Mouse (Mus musculus) midbrain, embryonic 11.5 days (tissue): Measurements from ENCODE around the gene Atp6v1a. TPM values are rescaled to one million over a fixed set of nuclear protein-coding genes. Genes with fewer than 3 reads are reported as not detected.

Source experiments
- ATAC-seq: fragments of 200-750 bp; cut with Nextera tagmentation; 2 replicates; pipeline ENCODE4 v1.8.0; 2017; ENCODE audit warnings: moderate TSS enrichment, moderate library complexity; ENCODE audit not compliant: low FRiP score
- DNase-seq: peaks from one replicate; pipeline ENCODE4 v3.0.0; 2015; ENCODE audit warnings: low spot score; ENCODE audit errors: missing footprints
- H3K27ac ChIP-seq: fragments of 300-500 bp; sonication (generic); 2 replicates; pipeline ENCODE4 v1.5.1; 2014; ENCODE audit warnings: low read depth, low read length
- H3K27me3 ChIP-seq: fragments of 300-500 bp; sonication (generic); 2 replicates; pipeline ENCODE4 v1.6.1; 2014; ENCODE audit warnings: mild to moderate bottlenecking, low read length, moderate library complexity, mixed read lengths; ENCODE audit not compliant: control insufficient read depth, insufficient read depth
- H3K36me3 ChIP-seq: fragments of 300-500 bp; sonication (generic); 2 replicates; pipeline ENCODE4 v1.6.1; 2014; ENCODE audit warnings: mild to moderate bottlenecking, low read length, moderate library complexity, mixed read lengths; ENCODE audit not compliant: control insufficient read depth, insufficient read depth
- H3K4me1 ChIP-seq: fragments of 300-500 bp; sonication (generic); 2 replicates; pipeline ENCODE4 v1.6.1; 2014; ENCODE audit warnings: low read length; ENCODE audit not compliant: control insufficient read depth, insufficient read depth
- H3K4me2 ChIP-seq: fragments of 300-500 bp; sonication (generic); 2 replicates; pipeline ENCODE4 v1.6.1; 2014; ENCODE audit warnings: mild to moderate bottlenecking, moderate library complexity
- H3K4me3 ChIP-seq: fragments of 300-500 bp; sonication (generic); 2 replicates; pipeline ENCODE4 v1.5.1; 2014; ENCODE audit warnings: low read depth, low read length
- H3K9ac ChIP-seq: fragments of 300-500 bp; sonication (generic); 2 replicates; pipeline ENCODE4 v1.6.1; 2014; ENCODE audit warnings: low read length
- H3K9me3 ChIP-seq: fragments of 300-500 bp; sonication (generic); 2 replicates; pipeline ENCODE4 v1.6.1; 2016; ENCODE audit warnings: low read length; ENCODE audit not compliant: control insufficient read depth
- WGBS: fragments of 180-500 bp; shearing (Covaris S2); extraction: QIAGEN DNeasy Blood & Tissue Kit; methylation state at CpG from one replicate; pipeline ENCODE4 v1.1.7; 2014; 5-methylcytosine and 5-hydroxymethylcytosine counted together
- polyA plus RNA-seq: library from polyadenylated mRNA; unstranded; fragments of >200 nt; fragmentation: Nextera tagmentation; extraction: Ambion mirVana; gene quantifications from 2 replicates; pipeline ENCODE4 v1.2.1, GENCODE M21; 2014

Atp6v1a gene
- polyA plus RNA-seq, 1 experiment from 2014 or later = 72.1 TPM

- Histone ChIP-seq H3K4me2 (no peak overlapping the region), H3K9me3 (no peaks in the 10 kb centered on the region), H3K36me3 (no peaks in the 10 kb centered on the region), H3K9ac (no peak overlapping the region), H3K27me3 (no peaks in the 10 kb centered on the region), H3K27ac (no peak overlapping the region), H3K4me3 (no peak overlapping the region), H3K4me1 (no peaks in the 10 kb centered on the region)
- no peak for ATAC-seq
- no peak for DNase-seq
- 89% methylated on average over 1 of the region's 1 CpGs for WGBS
These were observed 14.8 kb downstream of the Atp6v1a start for GRCm38 (mm10) chr16:44124713-44125112.

- Histone ChIP-seq H3K9ac (no peak overlapping the region), H3K4me1 (no peaks in the 10 kb centered on the region), H3K36me3 (no peaks in the 10 kb centered on the region), H3K4me3 (no peak overlapping the region), H3K27me3 (no peaks in the 10 kb centered on the region), H3K9me3 (no peaks in the 10 kb centered on the region), H3K4me2 (no peak overlapping the region), H3K27ac (no peak overlapping the region)
- no peak for ATAC-seq
- DNase-seq = no peak
- 84% methylated on average over 2 of the region's 2 CpGs for WGBS
These were observed 15.7 kb downstream of the Atp6v1a start for GRCm38 (mm10) chr16:44123786-44124185.

- no peaks in the 10 kb centered on the region for H3K4me1 ChIP-seq
- DNase-seq (no peak), ATAC-seq (no peak)
- H3K9me3 ChIP-seq = no peaks in the 10 kb centered on the region
- H3K36me3 ChIP-seq = no peaks in the 10 kb centered on the region
- no peak overlapping the region for H3K27ac ChIP-seq
- H3K27me3 ChIP-seq = no peaks in the 10 kb centered on the region
- WGBS = 91% methylated on average over 7 of the region's 7 CpGs
- H3K4me2 ChIP-seq = no peak overlapping the region
- no peak overlapping the region for H3K4me3 ChIP-seq
- H3K9ac ChIP-seq = no peak overlapping the region
These were observed 16.4 kb downstream of the Atp6v1a start for GRCm38 (mm10) chr16:44122982-44123725.

- Histone ChIP-seq H3K4me1 (no peaks in the 10 kb centered on the region), H3K27me3 (no peaks in the 10 kb centered on the region), H3K9me3 (no peaks in the 10 kb centered on the region), H3K9ac (no peak overlapping the region), H3K36me3 (no peaks in the 10 kb centered on the region), H3K4me2 (no peak overlapping the region), H3K4me3 (no peak overlapping the region), H3K27ac (no peak overlapping the region)
- 86% methylated on average over 6 of the region's 6 CpGs for WGBS
- ATAC-seq = no peak
- no peak for DNase-seq
These were observed 16.9 kb downstream of the Atp6v1a start for GRCm38 (mm10) chr16:44122574-44122973.

- Histone ChIP-seq H3K36me3 (no peaks in the 10 kb centered on the region), H3K27me3 (no peaks in the 10 kb centered on the region), H3K9me3 (no peaks in the 10 kb centered on the region), H3K4me3 (no peak overlapping the region), H3K4me1 (no peaks in the 10 kb centered on the region), H3K9ac (no peak overlapping the region), H3K27ac (no peak overlapping the region), H3K4me2 (no peak overlapping the region)
- WGBS = 88% methylated on average over 6 of the region's 6 CpGs
- DNase-seq = no peak
- ATAC-seq = no peak
These were observed 17.4 kb downstream of the Atp6v1a start for GRCm38 (mm10) chr16:44122122-44122521.

- Histone ChIP-seq H3K27me3 (no peaks in the 10 kb centered on the region), H3K9ac (no peak overlapping the region), H3K9me3 (no peaks in the 10 kb centered on the region), H3K27ac (no peak overlapping the region), H3K4me2 (no peak overlapping the region), H3K36me3 (no peaks in the 10 kb centered on the region), H3K4me1 (no peaks in the 10 kb centered on the region), H3K4me3 (no peak overlapping the region)
- DNase-seq = no peak
- ATAC-seq = no peak
- WGBS = 85% methylated on average over 7 of the region's 7 CpGs
These were observed 19.6 kb downstream of the Atp6v1a start for GRCm38 (mm10) chr16:44119753-44120501.

GRCm38 (mm10) chr16:44109002-44109401 is 30.5 kb downstream of the Atp6v1a start:
- ATAC-seq (no peak), DNase-seq (no peak)
- Histone ChIP-seq H3K27ac (no peak overlapping the region), H3K4me1 (no peaks in the 10 kb centered on the region), H3K9ac (no peak overlapping the region), H3K4me3 (no peak overlapping the region), H3K36me3 (peaks cover 16% of the 10 kb centered on the region; the same call in 1 of the 2 replicates), H3K4me2 (no peak overlapping the region), H3K9me3 (no peaks in the 10 kb centered on the region), H3K27me3 (no peaks in the 10 kb centered on the region)
- 94% methylated on average over 4 of the region's 4 CpGs for WGBS

- no peak overlapping the region for H3K4me2 ChIP-seq
- H3K27me3 ChIP-seq = no peaks in the 10 kb centered on the region
- no peaks in the 10 kb centered on the region for H3K9me3 ChIP-seq
- H3K27ac ChIP-seq = no peak overlapping the region
- peaks cover 25% of the 10 kb centered on the region; the same call in 1 of the 2 replicates for H3K36me3 ChIP-seq
- no peak overlapping the region for H3K9ac ChIP-seq
- no peak for ATAC-seq
- no peak overlapping the region for H3K4me3 ChIP-seq
- no peaks in the 10 kb centered on the region for H3K4me1 ChIP-seq
- 88% methylated on average over 2 of the region's 2 CpGs for WGBS
- no peak for DNase-seq
These were observed 34.3 kb downstream of the Atp6v1a start for GRCm38 (mm10) chr16:44105211-44105610.
